Mouse (Mus musculus) heart, embryonic 12.5 days (tissue): ENCODE measurements around the gene Adcy9. TPM values are rescaled to one million over a fixed set of nuclear protein-coding genes. Genes with fewer than 3 reads are reported as not detected.
A peak's percentile ranks its signal among the peaks of the same experiment; 100 is the strongest.
"Not testable (repeated sequence)": the region's sequence is repeated elsewhere in the genome, so short reads cannot be mapped to it uniquely, and the experiment has no call there.

Source experiments
- ATAC-seq: fragments of 200-750 bp; cut with Nextera tagmentation; 2 replicates; pipeline ENCODE4 v1.8.0; 2017; ENCODE audit warnings: moderate TSS enrichment, moderate library complexity; ENCODE audit not compliant: insufficient number of reproducible peaks, low FRiP score
- H3K27ac ChIP-seq: fragments of 300-500 bp; sonication (generic); 2 replicates; pipeline ENCODE4 v1.5.1; 2016; ENCODE audit warnings: mild to moderate bottlenecking, moderate library complexity; ENCODE audit not compliant: poor library complexity, severe bottlenecking
- H3K27me3 ChIP-seq: fragments of 300-500 bp; sonication (generic); replicated peaks from 2 replicates; pipeline ENCODE4 v1.6.1; 2016; ENCODE audit warnings: mild to moderate bottlenecking, moderate library complexity
- H3K36me3 ChIP-seq: fragments of 300-500 bp; sonication (generic); 2 replicates; pipeline ENCODE4 v1.6.1; 2016; ENCODE audit warnings: mild to moderate bottlenecking, moderate library complexity
- H3K4me1 ChIP-seq: fragments of 300-500 bp; sonication (generic); replicated peaks from 2 replicates; pipeline ENCODE4 v1.6.1; 2016; ENCODE audit warnings: mild to moderate bottlenecking
- H3K4me2 ChIP-seq: fragments of 300-500 bp; sonication (generic); 2 replicates; pipeline ENCODE4 v1.6.1; 2016; ENCODE audit warnings: mild to moderate bottlenecking, moderate library complexity
- H3K4me3 ChIP-seq: fragments of 300-500 bp; sonication (generic); 2 replicates; pipeline ENCODE4 v1.5.1; 2016; ENCODE audit warnings: mild to moderate bottlenecking
- H3K9ac ChIP-seq: fragments of 300-500 bp; sonication (generic); 2 replicates; pipeline ENCODE4 v1.6.1; 2016; ENCODE audit warnings: mild to moderate bottlenecking, moderate library complexity
- H3K9me3 ChIP-seq: fragments of 300-500 bp; sonication (generic); replicated peaks from 2 replicates; pipeline ENCODE4 v1.6.1; 2016; ENCODE audit warnings: mild to moderate bottlenecking, moderate library complexity
- WGBS: fragments of 180-500 bp; shearing (Covaris S2); methylation state at CpG from one replicate; pipeline ENCODE4 v1.1.7; 2016; 5-methylcytosine and 5-hydroxymethylcytosine counted together
- polyA plus RNA-seq: library from polyadenylated mRNA; unstranded; fragments of >200 nt; fragmentation: Nextera tagmentation; extraction: Ambion mirVana; gene quantifications from 2 replicates; pipeline ENCODE4 v1.2.1, GENCODE M21; 2016

Adcy9 gene
- polyA plus RNA-seq, 1 experiment from 2014 or later: 0.88 TPM

- Histone ChIP-seq H3K9me3 (no peaks in the 10 kb centered on the region), H3K36me3 (no peaks in the 10 kb centered on the region), H3K27me3 (no peaks in the 10 kb centered on the region), H3K9ac (no peak overlapping the region), H3K27ac (peak overlapping the region; percentile 86), H3K4me1 (peaks cover 54% of the 10 kb centered on the region), H3K4me3 (no peak overlapping the region), H3K4me2 (no peak overlapping the region)
- ATAC-seq: peak; percentile 81
- 12% methylated on average over 1 of the region's 1 CpGs for WGBS
These were observed 149.4 kb downstream of the Adcy9 start for GRCm38 (mm10) chr16:4270911-4271310.

- ATAC-seq: peak; percentile 84
- H3K36me3 ChIP-seq: no peaks in the 10 kb centered on the region
- H3K9me3 ChIP-seq: no peaks in the 10 kb centered on the region
- peak overlapping the region; percentile 76 for H3K27ac ChIP-seq
- H3K4me3 ChIP-seq: peak overlapping the region; percentile 47
- 7% methylated on average over 40 of the region's 40 CpGs for WGBS
- peaks cover 43% of the 10 kb centered on the region for H3K4me1 ChIP-seq
- peak overlapping the region; percentile 76 for H3K4me2 ChIP-seq
- H3K9ac ChIP-seq: peak overlapping the region; percentile 68
- H3K27me3 ChIP-seq: no peaks in the 10 kb centered on the region
These were observed 152.2 kb downstream of the Adcy9 start for GRCm38 (mm10) chr16:4267857-4268666.

- 50% methylated on average over 9 of the region's 9 CpGs for whole genome bisulfite sequencing
- Histone ChIP-seq H3K9me3 (no peaks in the 10 kb centered on the region), H3K4me1 (peaks cover 38% of the 10 kb centered on the region), H3K4me2 (peak overlapping the region; percentile 76), H3K27ac (peak overlapping the region; percentile 76), H3K4me3 (peak overlapping the region; percentile 47; the same call in 1 of the 2 replicates), H3K36me3 (no peaks in the 10 kb centered on the region), H3K27me3 (no peaks in the 10 kb centered on the region), H3K9ac (peak overlapping the region; percentile 68; the same call in 1 of the 2 replicates)
- ATAC-seq: no peak
These were observed 152.8 kb downstream of the Adcy9 start for GRCm38 (mm10) chr16:4267453-4267852.

GRCm38 (mm10) chr16:4265351-4265750 lies 154.9 kb downstream of the Adcy9 start:
- Histone ChIP-seq H3K27ac (no peak overlapping the region), H3K36me3 (no peaks in the 10 kb centered on the region), H3K27me3 (no peaks in the 10 kb centered on the region), H3K9ac (no peak overlapping the region), H3K4me2 (no peak overlapping the region), H3K9me3 (no peaks in the 10 kb centered on the region), H3K4me3 (no peak overlapping the region), H3K4me1 (peaks cover 18% of the 10 kb centered on the region)
- no peak for ATAC-seq
- WGBS: 53% methylated on average over 5 of the region's 5 CpGs

- WGBS: 65% methylated on average over 3 of the region's 3 CpGs
- ATAC-seq: no peak
- no peaks in the 10 kb centered on the region for H3K9me3 ChIP-seq
- no peak overlapping the region for H3K4me2 ChIP-seq
- H3K4me1 ChIP-seq: peaks cover 17% of the 10 kb centered on the region
- no peak overlapping the region for H3K9ac ChIP-seq
- no peaks in the 10 kb centered on the region for H3K27me3 ChIP-seq
- H3K27ac ChIP-seq: no peak overlapping the region
- H3K36me3 ChIP-seq: no peaks in the 10 kb centered on the region
- no peak overlapping the region for H3K4me3 ChIP-seq
These were observed 156.8 kb downstream of the Adcy9 start for GRCm38 (mm10) chr16:4263486-4263885.

- ATAC-seq: no peak
- WGBS: 74% methylated on average over 2 of the region's 2 CpGs
- Histone ChIP-seq H3K9me3 (no peaks in the 10 kb centered on the region), H3K4me3 (no peak overlapping the region), H3K9ac (no peak overlapping the region), H3K4me2 (no peak overlapping the region), H3K4me1 (no peaks in the 10 kb centered on the region), H3K27me3 (no peaks in the 10 kb centered on the region), H3K27ac (no peak overlapping the region), H3K36me3 (no peaks in the 10 kb centered on the region)
These were observed 162.8 kb downstream of the Adcy9 start for GRCm38 (mm10) chr16:4257546-4257945.

- Histone ChIP-seq H3K9me3 (peaks cover 21% of the 10 kb centered on the region), H3K4me2 (no peak overlapping the region), H3K27me3 (no peaks in the 10 kb centered on the region), H3K4me3 (no peak overlapping the region), H3K27ac (no peak overlapping the region), H3K9ac (no peak overlapping the region), H3K36me3 (no peaks in the 10 kb centered on the region), H3K4me1 (no peaks in the 10 kb centered on the region)
- ATAC-seq: no peak
- 77% methylated on average over 3 of the region's 3 CpGs for WGBS
These were observed 171.5 kb downstream of the Adcy9 start for GRCm38 (mm10) chr16:4248791-4249190.

- H3K27me3 ChIP-seq, ATAC-seq, H3K4me3 ChIP-seq, H3K36me3 ChIP-seq, H3K9ac ChIP-seq, H3K4me2 ChIP-seq, H3K4me1 ChIP-seq, H3K27ac ChIP-seq: not testable (repeated sequence)
- WGBS: 93% methylated on average over 1 of the region's 1 CpGs
- H3K9me3 ChIP-seq: peaks cover 15% of the 10 kb centered on the region
These were observed 175.1 kb downstream of the Adcy9 start for GRCm38 (mm10) chr16:4245241-4245640.

Other genes with a start within 250 kb of the Adcy9 start
- 23.2 and 30.1 TPM in 2 replicates for gene Crebbp, start 206.5 kb downstream of the Adcy9 start, polyA plus RNA-seq
- 228 and 230 TPM in 2 replicates for gene Srl, start 121.3 kb upstream of the Adcy9 start, polyA plus RNA-seq
- gene Tfap4, start 139.4 kb upstream of the Adcy9 start, polyA plus RNA-seq: 8.1 and 8.4 TPM in 2 replicates
- 24.9 and 25.5 TPM in 2 replicates for gene Glis2, start 174.2 kb upstream of the Adcy9 start, polyA plus RNA-seq
- gene Pam16, start 204.5 kb upstream of the Adcy9 start, polyA plus RNA-seq: 127 and 128 TPM in 2 replicates
- gene Vasn, start 219.4 kb upstream of the Adcy9 start, polyA plus RNA-seq: 14.8 and 16.4 TPM in 2 replicates
- 77.6 and 77.7 TPM in 2 replicates for gene Dnaja3, start 219.5 kb upstream of the Adcy9 start, polyA plus RNA-seq